Mouse (Mus musculus): ENCODE data around the gene Ptgir. TPM values are rescaled to one million over a fixed set of nuclear protein-coding genes. Genes with fewer than 3 reads are reported as not detected.

Ptgir gene
- 0.10 and 0.73 TPM in 2 replicates for total RNA-seq (2017)

- ATAC-seq (replicated peaks; ENCODE audit: low read depth, poor library complexity, severe bottlenecking), result 0 out of 2 replicates have a peak, but pooled peaks have one; percentile 13
These were observed at the start of gene Ptgir for GRCm38 (mm10) chr7:16906281-16906680. Ptgir (plus strand) TSS chr7:16906490.

- ATAC-seq (replicated peaks; ENCODE audit: low read depth, poor library complexity, severe bottlenecking), result peak; percentile 73
These were observed 48.0 kb upstream of the Ptgir start for GRCm38 (mm10) chr7:16858336-16858735.

- peak; percentile 76 for ATAC-seq (replicated peaks; ENCODE audit: low read depth, poor library complexity, severe bottlenecking)
These were observed 46.2 kb upstream of the Ptgir start for GRCm38 (mm10) chr7:16859902-16860651.

GRCm38 (mm10) chr7:16867488-16867887, 38.8 kb upstream of the Ptgir start:
- ATAC-seq (replicated peaks; ENCODE audit: low read depth, poor library complexity, severe bottlenecking), result no peak

- ATAC-seq (replicated peaks; ENCODE audit: low read depth, poor library complexity, severe bottlenecking), result no peak
These were observed 36.8 kb upstream of the Ptgir start for GRCm38 (mm10) chr7:16869497-16869896.

- no peak for ATAC-seq (replicated peaks; ENCODE audit: low read depth, poor library complexity, severe bottlenecking)
These were observed 34.7 kb upstream of the Ptgir start for GRCm38 (mm10) chr7:16871600-16871999.

GRCm38 (mm10) chr7:16872478-16872877, 33.8 kb upstream of the Ptgir start:
- no peak for ATAC-seq (replicated peaks; ENCODE audit: low read depth, poor library complexity, severe bottlenecking)

GRCm38 (mm10) chr7:16873392-16873791, 32.9 kb upstream of the Ptgir start:
- no peak for ATAC-seq (replicated peaks; ENCODE audit: low read depth, poor library complexity, severe bottlenecking)

GRCm38 (mm10) chr7:16874190-16874589, 32.1 kb upstream of the Ptgir start:
- peak; percentile 56 for ATAC-seq (replicated peaks; ENCODE audit: low read depth, poor library complexity, severe bottlenecking)

- peak; percentile 87 for ATAC-seq (replicated peaks; ENCODE audit: low read depth, poor library complexity, severe bottlenecking)
These were observed 31.5 kb upstream of the Ptgir start for GRCm38 (mm10) chr7:16874756-16875309.

- ATAC-seq (replicated peaks; ENCODE audit: low read depth, poor library complexity, severe bottlenecking), result no peak
These were observed 31.2 kb upstream of the Ptgir start, which contains the start of gene Dact3 for GRCm38 (mm10) chr7:16875310-16875325. Dact3 (plus strand) TSS chr7:16875317.

- no peak for ATAC-seq (replicated peaks; ENCODE audit: low read depth, poor library complexity, severe bottlenecking)
These were observed 31.0 kb upstream of the Ptgir start for GRCm38 (mm10) chr7:16875326-16875725.

- ATAC-seq (replicated peaks; ENCODE audit: low read depth, poor library complexity, severe bottlenecking), result no peak
These were observed 30.3 kb upstream of the Ptgir start for GRCm38 (mm10) chr7:16876006-16876405.

- no peak for ATAC-seq (replicated peaks; ENCODE audit: low read depth, poor library complexity, severe bottlenecking)
These were observed 29.7 kb upstream of the Ptgir start for GRCm38 (mm10) chr7:16876608-16877007.

GRCm38 (mm10) chr7:16877717-16878116, 28.6 kb upstream of the Ptgir start:
- no peak for ATAC-seq (replicated peaks; ENCODE audit: low read depth, poor library complexity, severe bottlenecking)

- no peak for ATAC-seq (replicated peaks; ENCODE audit: low read depth, poor library complexity, severe bottlenecking)
These were observed 26.3 kb upstream of the Ptgir start for GRCm38 (mm10) chr7:16879796-16880547.

- no peak for ATAC-seq (replicated peaks; ENCODE audit: low read depth, poor library complexity, severe bottlenecking)
These were observed 25.7 kb upstream of the Ptgir start for GRCm38 (mm10) chr7:16880615-16881014.

- no peak for ATAC-seq (replicated peaks; ENCODE audit: low read depth, poor library complexity, severe bottlenecking)
These were observed 23.1 kb upstream of the Ptgir start for GRCm38 (mm10) chr7:16883162-16883561.

GRCm38 (mm10) chr7:16884334-16884733, 22.0 kb upstream of the Ptgir start:
- 0 out of 2 replicates have a peak, but pooled peaks have one; percentile 31 for ATAC-seq (replicated peaks; ENCODE audit: low read depth, poor library complexity, severe bottlenecking)

- ATAC-seq (replicated peaks; ENCODE audit: low read depth, poor library complexity, severe bottlenecking), result no peak
These were observed 21.0 kb upstream of the Ptgir start for GRCm38 (mm10) chr7:16885271-16885776.

- ATAC-seq (replicated peaks; ENCODE audit: low read depth, poor library complexity, severe bottlenecking), result no peak
These were observed 20.4 kb upstream of the Ptgir start for GRCm38 (mm10) chr7:16885905-16886304.

Measured in common myeloid progenitor, adult 5-6 weeks (primary cell).